Mouse (Mus musculus): Measurements from ENCODE around the gene Dusp16.
A peak's percentile ranks its signal among the peaks of the same experiment; 100 is the strongest.

GRCm38 (mm10) chr6:134700451-134701210, 91.8 kb downstream of the Dusp16 start:
- TF ChIP-seq CTCF (IDR thresholded peaks at IDR 0.05; ENCODE audit: low read depth) = no peak
- TF ChIP-seq EP300 (optimal IDR thresholded peaks at IDR 0.05) = peak; percentile 4

All from stomach, postnatal 0 days (tissue).